Mouse (Mus musculus): ENCODE data around the gene Fhdc1.

GRCm38 (mm10) chr3:84431257-84431656, 49.0 kb downstream of the Fhdc1 start:
- TF ChIP-seq CTCF (IDR thresholded peaks at IDR 0.05; ENCODE audit: borderline replicate concordance, insufficient read depth, low read depth, low read length) (no peak), POLR2A (IDR thresholded peaks at IDR 0.05; ENCODE audit: borderline replicate concordance, insufficient read depth, low read length) (no peak)

Data from cerebellum, adult 2 months (tissue).